Mouse (Mus musculus) embryonic facial prominence, embryonic 12.5 days (tissue): ENCODE measurements at regions not wholly inside any gene's neighbourhood (a gene's known extent, or its start where the extent isn't known, plus 50 kb on each side); places are given as distances from the start of the nearest gene placed in this dataset.

Source experiments
- ATAC-seq: fragments of 200-750 bp; cut with Nextera tagmentation; 2 replicates; pipeline ENCODE4 v1.8.0; 2017; ENCODE audit not compliant: insufficient number of reproducible peaks, insufficient read depth, low FRiP score, low TSS enrichment
- H3K27ac ChIP-seq: fragments of 300-500 bp; sonication (generic); 2 replicates; pipeline ENCODE4 v1.5.1; 2016; ENCODE audit warnings: mild to moderate bottlenecking
- H3K27me3 ChIP-seq: fragments of 300-500 bp; sonication (generic); 2 replicates; pipeline ENCODE4 v1.6.1; 2016; ENCODE audit warnings: mild to moderate bottlenecking, moderate library complexity
- H3K36me3 ChIP-seq: fragments of 300-500 bp; sonication (generic); 2 replicates; pipeline ENCODE4 v1.6.1; 2016; ENCODE audit warnings: mild to moderate bottlenecking
- H3K4me1 ChIP-seq: fragments of 300-500 bp; sonication (generic); 2 replicates; pipeline ENCODE4 v1.6.1; 2016
- H3K4me2 ChIP-seq: fragments of 300-500 bp; sonication (generic); replicated peaks from 2 replicates; pipeline ENCODE4 v1.6.1; 2016; ENCODE audit warnings: mild to moderate bottlenecking, moderate library complexity
- H3K4me3 ChIP-seq: fragments of 300-500 bp; sonication (generic); 2 replicates; pipeline ENCODE4 v1.5.1; 2016; ENCODE audit warnings: mild to moderate bottlenecking
- H3K9ac ChIP-seq: fragments of 300-500 bp; sonication (generic); 2 replicates; pipeline ENCODE4 v1.6.1; 2016; ENCODE audit warnings: mild to moderate bottlenecking, moderate library complexity
- H3K9me3 ChIP-seq: fragments of 300-500 bp; sonication (generic); 2 replicates; pipeline ENCODE4 v1.6.1; 2016; ENCODE audit warnings: mild to moderate bottlenecking, moderate library complexity
- WGBS: fragments of 180-500 bp; shearing (Covaris S2); methylation state at CpG from one replicate; pipeline ENCODE4 v1.1.7; 2016; 5-methylcytosine and 5-hydroxymethylcytosine counted together

- Histone ChIP-seq H3K27ac (no peak overlapping the region), H3K9ac (no peak overlapping the region), H3K4me1 (0 out of 2 replicates have a peak, but pooled peaks cover 6% of the 10 kb centered on the region), H3K9me3 (no peaks in the 10 kb centered on the region), H3K27me3 (peaks cover 97% of the 10 kb centered on the region), H3K36me3 (no peaks in the 10 kb centered on the region), H3K4me2 (peak overlapping the region; percentile 18), H3K4me3 (0 out of 2 replicates have a peak overlapping the region, but pooled peaks have one; percentile 3)
- WGBS, result 1% methylated on average over 58 of the region's 58 CpGs
- no peak for ATAC-seq
These were observed 74.0 kb downstream of the Rhcg start for GRCm38 (mm10) chr7:79543231-79544071.

GRCm38 (mm10) chr7:79542379-79543015 is 75.0 kb downstream of the Rhcg start:
- 0 out of 2 replicates have a peak, but pooled peaks cover 6% of the 10 kb centered on the region for H3K4me1 ChIP-seq

DNA sequence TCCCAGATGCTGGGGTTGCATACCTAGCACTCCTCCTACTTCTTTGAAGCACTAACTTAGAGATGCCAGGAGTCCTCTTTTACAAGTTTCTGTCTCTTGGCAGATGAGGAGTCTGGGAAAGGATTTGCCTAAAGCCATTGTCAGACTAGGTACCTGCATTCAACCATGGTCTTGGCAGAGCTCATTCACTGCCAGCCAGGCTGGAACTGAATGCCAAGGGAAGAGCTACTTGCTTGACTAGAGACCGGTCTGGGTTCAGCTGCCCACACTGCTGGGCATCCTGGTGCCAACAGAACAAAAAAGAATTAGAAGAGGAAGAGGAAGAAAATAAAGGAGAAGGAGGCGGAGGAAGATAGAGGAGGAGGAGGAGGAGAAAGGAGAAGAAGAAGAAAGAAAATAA is 74.1 kb upstream of the Polg start:
- ATAC-seq, result no peak
- H3K27ac ChIP-seq, result no peak overlapping the region
- H3K4me2 ChIP-seq, result no peak overlapping the region

More at GRCm38 (mm10) chr7:79542379-79543015, 75.0 kb downstream of the Rhcg start:
- 2% methylated on average over 23 of the region's 23 CpGs for WGBS
- no peak for ATAC-seq
- Histone ChIP-seq H3K9me3 (no peaks in the 10 kb centered on the region), H3K27me3 (peaks cover 97% of the 10 kb centered on the region), H3K36me3 (no peaks in the 10 kb centered on the region), H3K27ac (no peak overlapping the region), H3K9ac (no peak overlapping the region), H3K4me3 (no peak overlapping the region), H3K4me2 (no peak overlapping the region)

DNA sequence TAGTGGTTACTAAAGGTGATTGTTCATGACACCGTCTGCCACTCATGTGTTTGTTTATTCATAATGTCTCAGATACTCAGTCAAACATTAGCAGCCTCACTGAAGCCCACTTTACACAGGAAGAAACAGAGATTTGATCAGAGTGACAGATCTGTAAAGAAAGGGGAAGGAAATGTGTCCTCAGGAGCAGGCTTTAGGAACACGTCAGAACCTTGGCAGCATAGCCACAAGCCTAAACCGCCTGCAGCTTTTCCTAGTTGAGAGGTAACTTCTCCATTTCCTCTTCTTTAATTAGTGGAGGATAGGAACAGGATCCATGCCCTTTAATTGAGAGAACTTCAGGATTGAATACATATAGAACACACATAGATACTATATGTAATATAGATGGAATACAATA is 73.3 kb upstream of the Polg start:
- Histone ChIP-seq H3K9me3 (no peaks in the 10 kb centered on the region), H3K36me3 (no peaks in the 10 kb centered on the region), H3K27ac (no peak overlapping the region), H3K4me3 (no peak overlapping the region), H3K4me1 (peaks cover 17% of the 10 kb centered on the region), H3K9ac (no peak overlapping the region), H3K27me3 (peaks cover 98% of the 10 kb centered on the region), H3K4me2 (no peak overlapping the region)
- no peak for ATAC-seq
- 5% methylated on average over 3 of the region's 3 CpGs for WGBS

More for the DNA sequence above, 74.1 kb upstream of the Polg start:
- H3K4me1 ChIP-seq, result peaks cover 17% of the 10 kb centered on the region
- no peaks in the 10 kb centered on the region for H3K36me3 ChIP-seq
- 16% methylated on average over 2 of the region's 2 CpGs for WGBS
- H3K9ac ChIP-seq, result no peak overlapping the region
- peaks cover 98% of the 10 kb centered on the region for H3K27me3 ChIP-seq
- no peak overlapping the region for H3K4me3 ChIP-seq
- H3K9me3 ChIP-seq, result no peaks in the 10 kb centered on the region

GRCm38 (mm10) chr7:79536157-79536641 is 70.0 kb upstream of the Polg start:
- H3K9ac ChIP-seq, result peak overlapping the region; percentile 47
- peak; percentile 68; the same call in 1 of the 2 replicates for ATAC-seq
- peaks cover 98% of the 10 kb centered on the region for H3K27me3 ChIP-seq
- no peaks in the 10 kb centered on the region for H3K9me3 ChIP-seq
- H3K4me3 ChIP-seq, result peak overlapping the region; percentile 33
- peaks cover 11% of the 10 kb centered on the region for H3K4me1 ChIP-seq
- WGBS, result 1% methylated on average over 27 of the region's 27 CpGs
- no peak overlapping the region for H3K27ac ChIP-seq
- H3K4me2 ChIP-seq, result peak overlapping the region; percentile 62
- H3K36me3 ChIP-seq, result no peaks in the 10 kb centered on the region

GRCm38 (mm10) chr7:79535251-79536111 is 69.3 kb upstream of the Polg start:
- WGBS, result under 1% methylated on average over 66 of the region's 66 CpGs
- ATAC-seq, result peak; percentile 42; the same call in 1 of the 2 replicates
- Histone ChIP-seq H3K27ac (0 out of 2 replicates have a peak overlapping the region, but pooled peaks have one; percentile 17), H3K4me3 (peak overlapping the region; percentile 33), H3K4me2 (peak overlapping the region; percentile 62), H3K36me3 (no peaks in the 10 kb centered on the region), H3K27me3 (peaks cover 99% of the 10 kb centered on the region), H3K9ac (peak overlapping the region; percentile 47), H3K9me3 (no peaks in the 10 kb centered on the region), H3K4me1 (peaks cover 11% of the 10 kb centered on the region)

DNA sequence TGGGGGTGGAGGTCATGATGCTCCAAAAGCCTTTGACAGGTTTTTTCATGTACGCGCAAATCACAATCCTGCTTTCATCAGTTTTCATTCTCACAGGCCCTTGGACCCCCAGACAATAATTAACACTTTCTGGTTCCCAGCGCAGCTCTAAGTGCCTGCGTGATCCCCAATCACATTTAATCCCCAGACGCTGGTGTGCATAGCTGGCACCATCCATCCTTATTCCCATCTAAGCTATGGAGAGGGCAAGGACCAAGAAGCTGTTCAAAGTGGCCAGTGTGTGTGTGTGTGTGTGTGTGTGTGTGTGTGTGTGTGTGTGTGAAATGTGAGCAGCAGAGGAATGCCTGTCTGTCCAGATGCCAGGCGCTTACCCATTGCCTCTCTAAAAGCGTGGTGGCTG is 68.7 kb upstream of the Polg start:
- 7% methylated on average over 7 of the region's 7 CpGs for WGBS
- ATAC-seq, result no peak
- no peaks in the 10 kb centered on the region for H3K36me3 ChIP-seq
- H3K27me3 ChIP-seq, result peaks cover 99% of the 10 kb centered on the region
- H3K4me1 ChIP-seq, result peaks cover 11% of the 10 kb centered on the region
- no peak overlapping the region for H3K27ac ChIP-seq
- H3K4me3 ChIP-seq, result 0 out of 2 replicates have a peak overlapping the region, but pooled peaks have one; percentile 33
- peak overlapping the region; percentile 62; the same call in 1 of the 2 replicates for H3K4me2 ChIP-seq
- H3K9me3 ChIP-seq, result no peaks in the 10 kb centered on the region
- no peak overlapping the region for H3K9ac ChIP-seq

- Histone ChIP-seq H3K9ac (no peak overlapping the region), H3K4me1 (peaks cover 11% of the 10 kb centered on the region), H3K27me3 (peaks cover 100% of the 10 kb centered on the region), H3K4me2 (no peak overlapping the region), H3K27ac (no peak overlapping the region), H3K4me3 (no peak overlapping the region), H3K9me3 (no peaks in the 10 kb centered on the region), H3K36me3 (no peaks in the 10 kb centered on the region)
- no peak for ATAC-seq
- WGBS, result 7% methylated on average over 5 of the region's 5 CpGs
These were observed 68.2 kb upstream of the Polg start for GRCm38 (mm10) chr7:79534381-79534780.

DNA sequence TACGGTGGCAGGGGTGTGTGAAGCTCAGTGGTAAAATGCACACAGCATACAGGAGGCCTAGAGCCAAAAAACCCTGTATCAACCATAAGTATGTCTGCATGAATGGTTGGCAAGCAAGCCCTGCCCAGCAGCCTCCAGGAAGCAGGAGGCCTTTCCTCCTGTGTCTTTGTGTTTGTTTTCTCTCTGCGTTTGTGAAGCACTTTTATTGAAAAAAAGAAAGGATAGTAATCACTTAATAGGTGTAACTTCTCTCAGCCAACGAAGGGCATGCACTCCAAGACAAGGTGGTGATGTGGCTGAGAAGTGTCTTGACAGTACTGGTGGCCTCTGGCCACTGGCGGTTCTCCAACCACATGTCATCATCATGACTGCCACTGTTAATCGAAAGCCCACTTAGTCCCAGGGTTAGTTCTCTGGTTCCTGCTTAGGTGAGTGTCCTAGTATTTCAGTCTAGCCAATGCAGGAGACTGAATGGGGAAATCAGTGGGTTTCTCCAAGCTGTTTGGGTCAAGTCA is 66.5 kb upstream of the Polg start:
- Histone ChIP-seq H3K4me2 (no peak overlapping the region), H3K9me3 (no peaks in the 10 kb centered on the region), H3K4me3 (no peak overlapping the region), H3K27me3 (peaks cover 100% of the 10 kb centered on the region), H3K27ac (no peak overlapping the region), H3K4me1 (peaks cover 11% of the 10 kb centered on the region), H3K36me3 (no peaks in the 10 kb centered on the region), H3K9ac (no peak overlapping the region)
- 58% methylated on average over 5 of the region's 5 CpGs for WGBS
- ATAC-seq, result no peak

DNA sequence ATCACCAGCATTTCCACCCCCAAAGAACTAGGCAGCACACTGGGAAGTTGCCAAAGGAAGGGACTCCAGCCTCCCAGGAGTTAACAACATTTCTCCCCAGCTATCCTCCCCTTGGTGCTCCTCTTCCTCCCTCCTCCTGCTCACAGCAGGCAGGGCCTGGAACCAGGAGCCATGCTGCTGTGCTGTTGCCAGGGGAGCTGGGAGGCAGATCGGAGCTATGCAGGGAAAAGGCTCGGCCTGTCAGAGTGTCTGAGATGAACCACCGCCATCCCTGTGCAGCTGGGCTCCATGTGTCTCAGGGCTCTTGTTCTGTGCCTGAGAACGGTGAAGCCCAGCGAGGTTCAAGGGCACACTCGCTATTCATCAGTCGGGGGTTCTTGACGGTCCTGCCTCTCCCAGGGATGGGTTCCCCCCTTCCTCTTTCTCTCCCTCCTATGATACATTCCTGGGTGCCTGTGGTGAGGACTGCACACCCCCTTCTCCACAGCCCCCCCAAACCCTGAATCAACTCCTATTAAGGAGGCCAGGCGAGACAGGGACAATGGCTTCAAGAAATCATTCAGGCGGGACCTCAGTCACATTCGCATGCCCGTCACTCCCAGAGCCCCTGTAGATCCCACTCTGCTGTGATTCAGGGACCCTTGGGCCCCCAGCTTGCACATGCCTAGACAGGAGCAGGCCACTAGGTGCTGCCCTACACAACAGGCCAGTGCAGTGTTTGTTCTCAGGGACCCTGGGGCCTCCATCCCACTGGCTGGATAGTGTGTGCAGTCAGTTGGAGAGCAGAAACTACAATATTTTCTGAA is 65.6 kb upstream of the Polg start:
- Histone ChIP-seq H3K9ac (no peak overlapping the region), H3K4me1 (peaks cover 11% of the 10 kb centered on the region), H3K27ac (no peak overlapping the region; the same call in 1 of the 2 replicates), H3K4me3 (no peak overlapping the region), H3K9me3 (no peaks in the 10 kb centered on the region), H3K4me2 (no peak overlapping the region), H3K36me3 (no peaks in the 10 kb centered on the region), H3K27me3 (peaks cover 99% of the 10 kb centered on the region)
- ATAC-seq, result no peak
- WGBS, result 18% methylated on average over 12 of the region's 12 CpGs
